Mouse (Mus musculus) brown adipose tissue, adult 24 weeks (tissue): ENCODE results near the gene Me1. TPM values are rescaled to one million over a fixed set of nuclear protein-coding genes. Genes with fewer than 3 reads are reported as not detected.
"Not testable (repeated sequence)": the region's sequence is repeated elsewhere in the genome, so short reads cannot be mapped to it uniquely, and the experiment has no call there.

ENCODE experiments used
- H3K27ac ChIP-seq: fragments of 200-500 bp; replicated peaks from 2 replicates; pipeline ENCODE4 v1.5.1; 2012; ENCODE audit warnings: low read depth, mild to moderate bottlenecking, low read length
- H3K4me1 ChIP-seq: fragments of 200-500 bp; 2 replicates; pipeline ENCODE4 v1.6.1; 2012; ENCODE audit warnings: low read length, mixed read lengths; ENCODE audit not compliant: control insufficient read depth, insufficient read depth, insufficient read length
- H3K4me3 ChIP-seq: fragments of 200-500 bp; 2 replicates; pipeline ENCODE4 v1.5.1; 2012; ENCODE audit warnings: low read depth, mild to moderate bottlenecking, low read length, moderate library complexity; ENCODE audit not compliant: insufficient read depth
- polyA plus RNA-seq: library from polyadenylated mRNA; stranded (reverse); fragments of >200 nt; gene quantifications from 2 replicates; pipeline ENCODE4 v1.2.4, GENCODE M21; 2012; ENCODE audit not compliant: missing spikeins, insufficient read depth, insufficient read length

The Me1 gene
- polyA plus RNA-seq, 1 experiment = 987 TPM

DNA sequence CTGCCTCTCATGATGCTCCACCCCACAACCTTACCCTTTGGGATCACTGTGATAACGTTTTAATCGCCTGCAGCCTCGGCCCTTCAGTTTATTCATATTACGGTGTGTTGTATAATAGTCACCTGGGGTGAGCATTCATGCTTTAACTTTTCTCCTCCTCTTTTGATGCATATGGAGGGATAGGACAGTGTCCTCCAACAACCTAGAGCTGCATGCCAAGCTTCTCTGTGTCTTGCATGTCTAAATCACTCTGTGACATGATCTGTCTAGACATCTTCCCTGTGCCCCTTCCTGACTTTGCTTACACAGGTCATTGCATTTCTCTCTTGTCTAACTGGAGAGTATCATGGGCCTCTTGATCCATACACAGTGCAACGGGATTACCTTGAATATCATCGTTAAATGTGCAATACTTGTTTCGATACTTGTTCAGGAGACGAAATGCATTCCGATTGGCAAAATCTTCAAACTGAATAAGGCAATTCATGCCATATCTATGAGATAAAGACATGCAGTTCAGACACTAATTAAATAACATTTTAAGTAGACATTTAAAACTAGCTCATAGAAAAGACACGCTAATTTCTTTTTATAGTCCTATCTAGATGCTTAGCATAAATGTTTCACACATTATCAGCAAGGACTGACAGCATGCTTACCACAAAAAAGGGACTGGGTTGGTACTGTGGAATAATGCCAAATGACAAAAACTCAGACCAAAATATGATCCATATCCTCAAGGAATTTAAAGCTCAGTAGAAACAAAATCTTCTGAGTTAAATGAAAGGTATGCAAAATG is 76.2 kb downstream of the Me1 start:
- H3K4me3 ChIP-seq = no peak overlapping the region
- no peaks in the 10 kb centered on the region for H3K4me1 ChIP-seq
- no peak overlapping the region for H3K27ac ChIP-seq

GRCm38 (mm10) chr9:86617837-86618492 is 77.8 kb downstream of the Me1 start:
- no peak overlapping the region for H3K4me3 ChIP-seq
- H3K4me1 ChIP-seq = no peaks in the 10 kb centered on the region
- no peak overlapping the region for H3K27ac ChIP-seq

DNA sequence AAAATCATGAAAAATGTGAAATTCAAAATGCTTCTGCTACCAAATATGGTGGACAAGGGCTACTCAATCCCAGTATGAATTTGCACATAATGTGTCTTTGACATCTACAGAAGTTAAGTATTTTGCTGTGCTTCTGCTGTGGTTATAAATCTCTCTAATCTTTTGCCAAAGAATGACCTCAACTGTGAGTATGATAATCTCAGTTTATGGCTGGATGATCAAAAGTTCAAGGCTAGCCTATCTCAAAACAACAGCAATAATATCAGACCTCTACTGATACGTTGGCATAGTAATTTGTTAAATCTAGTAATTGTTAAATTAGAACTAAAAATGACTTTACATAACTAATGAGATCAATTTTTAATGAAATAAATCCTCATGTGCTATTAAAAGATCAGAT is 80.0 kb downstream of the Me1 start:
- H3K4me1 ChIP-seq = no peaks in the 10 kb centered on the region
- no peak overlapping the region for H3K27ac ChIP-seq
- H3K4me3 ChIP-seq = no peak overlapping the region

DNA sequence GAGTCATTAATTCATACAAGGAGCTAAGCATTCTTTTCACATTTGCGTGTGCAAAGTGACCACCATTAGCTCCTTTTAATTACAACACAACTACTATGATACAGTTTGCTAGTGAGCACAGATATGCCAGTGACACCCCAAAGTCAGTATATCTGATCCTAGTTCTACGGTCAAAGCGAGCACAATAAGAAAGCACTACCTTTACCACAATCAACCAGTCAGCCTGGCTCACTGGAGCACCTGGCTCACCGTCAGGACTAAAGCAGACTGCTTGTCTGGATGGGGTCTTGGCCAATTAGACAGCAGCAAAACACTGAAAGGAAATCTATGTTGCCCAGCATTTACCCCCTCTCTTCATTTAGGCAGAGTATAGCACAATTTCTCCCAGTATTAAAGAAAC is 83.7 kb downstream of the Me1 start:
- Histone ChIP-seq H3K4me3 (no peak overlapping the region), H3K4me1 (no peaks in the 10 kb centered on the region), H3K27ac (no peak overlapping the region)

GRCm38 (mm10) chr9:86605776-86606175 is 90.0 kb downstream of the Me1 start:
- Histone ChIP-seq H3K27ac (no peak overlapping the region), H3K4me1 (no peaks in the 10 kb centered on the region), H3K4me3 (no peak overlapping the region)

- no peak overlapping the region for H3K27ac ChIP-seq
- no peaks in the 10 kb centered on the region for H3K4me1 ChIP-seq
- H3K4me3 ChIP-seq = no peak overlapping the region
Measured at GRCm38 (mm10) chr9:86599723-86600303, 95.9 kb downstream of the Me1 start.

DNA sequence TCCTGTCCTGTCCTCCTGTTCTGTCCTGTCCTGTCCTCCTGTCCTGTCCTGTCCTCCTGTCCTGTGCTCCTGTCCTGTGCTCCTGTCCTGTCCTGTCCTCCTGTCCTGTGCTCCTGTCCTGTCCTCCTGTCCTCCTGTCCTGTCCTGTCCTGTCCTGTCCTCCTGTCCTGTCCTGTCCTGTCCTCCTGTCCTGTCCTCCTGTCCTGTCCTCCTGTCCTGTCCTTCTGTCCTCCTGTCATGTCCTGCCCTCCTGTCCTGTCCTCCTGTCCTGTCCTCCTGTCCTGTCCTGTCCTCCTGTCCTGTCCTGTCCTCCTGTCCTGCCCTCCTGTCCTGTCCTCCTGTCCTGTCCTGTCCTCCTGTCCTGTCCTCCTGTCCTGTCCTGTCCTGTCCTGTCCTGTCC is 98.8 kb downstream of the Me1 start:
- not testable (repeated sequence) for H3K4me1 ChIP-seq, H3K27ac ChIP-seq, H3K4me3 ChIP-seq

DNA sequence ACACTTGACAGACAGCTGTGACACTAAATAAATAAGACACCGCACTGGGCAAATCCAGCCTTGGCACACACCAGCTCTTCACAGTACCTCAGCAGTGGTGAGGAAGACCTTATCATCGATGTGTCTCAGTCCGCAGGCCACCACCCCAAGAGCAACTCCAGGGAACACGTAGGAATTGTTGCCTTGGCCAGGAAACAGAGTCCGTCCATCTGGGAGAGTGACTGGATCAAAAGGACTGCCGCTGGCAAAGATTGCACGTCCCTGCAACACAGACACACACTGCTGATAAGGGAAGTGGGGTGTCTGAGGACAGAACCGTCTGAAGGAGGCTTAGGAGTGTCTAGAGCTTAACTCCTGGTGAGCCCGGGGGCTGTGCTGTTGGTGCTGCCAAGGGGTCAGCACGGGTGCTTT is 101.4 kb downstream of the Me1 start:
- not testable (repeated sequence) for H3K27ac ChIP-seq, H3K4me3 ChIP-seq, H3K4me1 ChIP-seq

- no peak overlapping the region for H3K4me3 ChIP-seq
- no peak overlapping the region for H3K27ac ChIP-seq
- no peaks in the 10 kb centered on the region for H3K4me1 ChIP-seq
Measured at GRCm38 (mm10) chr9:86592676-86593668, 102.8 kb downstream of the Me1 start.

- no peak overlapping the region for H3K27ac ChIP-seq
- H3K4me3 ChIP-seq = no peak overlapping the region
- H3K4me1 ChIP-seq = no peaks in the 10 kb centered on the region
Measured at GRCm38 (mm10) chr9:86587019-86587795, 108.5 kb downstream of the Me1 start.

- Histone ChIP-seq H3K4me1 (no peaks in the 10 kb centered on the region), H3K27ac (no peak overlapping the region), H3K4me3 (no peak overlapping the region)
Measured at GRCm38 (mm10) chr9:86583740-86584139, 112.0 kb downstream of the Me1 start.

- Histone ChIP-seq H3K4me3 (no peak overlapping the region), H3K4me1 (no peaks in the 10 kb centered on the region), H3K27ac (no peak overlapping the region)
Measured at GRCm38 (mm10) chr9:86579657-86580056, 116.1 kb downstream of the Me1 start.

- Histone ChIP-seq H3K4me1 (no peaks in the 10 kb centered on the region), H3K27ac (no peak overlapping the region), H3K4me3 (no peak overlapping the region)
Measured at GRCm38 (mm10) chr9:86575178-86575577, 120.6 kb downstream of the Me1 start.

- H3K4me3 ChIP-seq = no peak overlapping the region
- H3K27ac ChIP-seq = no peak overlapping the region
- no peaks in the 10 kb centered on the region for H3K4me1 ChIP-seq
Measured at GRCm38 (mm10) chr9:86573616-86574303, 122.0 kb downstream of the Me1 start.
